Mouse (Mus musculus): ENCODE results near the gene Hip1. TPM values are rescaled to one million over a fixed set of nuclear protein-coding genes. Genes with fewer than 3 reads are reported as not detected.

The Hip1 gene
- polyA plus RNA-seq, 1 experiment from 2014 or later, result 38.2 TPM

DNA sequence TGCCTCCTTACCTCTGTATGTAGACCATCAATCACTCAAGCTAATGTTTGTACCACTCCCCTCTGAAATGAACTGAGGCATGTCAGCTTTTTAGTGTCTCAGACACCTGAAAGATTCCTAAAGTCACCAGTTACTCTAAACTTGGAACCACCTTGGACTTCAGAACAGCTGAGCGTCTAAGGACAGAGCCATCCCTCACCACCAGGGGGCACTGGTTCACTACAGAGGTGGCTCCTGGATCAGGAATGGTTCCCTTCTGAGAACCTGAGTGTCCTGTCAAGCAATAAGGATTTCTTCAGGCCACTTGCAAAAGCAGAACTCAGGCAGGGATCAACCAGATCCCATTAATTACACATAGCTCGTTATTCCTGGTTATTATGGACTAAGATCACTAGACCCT lies 144.7 kb downstream of the Hip1 start:
- WGBS, result 8% methylated on average over 2 of the region's 2 CpGs
- Histone ChIP-seq H3K4me1 (peaks cover 5% of the 10 kb centered on the region; the same call in 1 of the 2 replicates), H3K27ac (no peak overlapping the region), H3K4me2 (no peak overlapping the region), H3K4me3 (no peak overlapping the region), H3K27me3 (replicated peaks) (0 out of 2 replicates have a peak, but pooled peaks cover 3% of the 10 kb centered on the region), H3K36me3 (replicated peaks) (no peaks in the 10 kb centered on the region), H3K9me3 (no peaks in the 10 kb centered on the region), H3K9ac (no peak overlapping the region)
- ATAC-seq (replicated peaks), result no peak

- WGBS, result 72% methylated on average over 6 of the region's 6 CpGs
- no peak overlapping the region for H3K9ac ChIP-seq
- ATAC-seq (replicated peaks), result no peak
These were observed 145.5 kb downstream of the Hip1 start for GRCm38 (mm10) chr5:135399382-135399781.

DNA sequence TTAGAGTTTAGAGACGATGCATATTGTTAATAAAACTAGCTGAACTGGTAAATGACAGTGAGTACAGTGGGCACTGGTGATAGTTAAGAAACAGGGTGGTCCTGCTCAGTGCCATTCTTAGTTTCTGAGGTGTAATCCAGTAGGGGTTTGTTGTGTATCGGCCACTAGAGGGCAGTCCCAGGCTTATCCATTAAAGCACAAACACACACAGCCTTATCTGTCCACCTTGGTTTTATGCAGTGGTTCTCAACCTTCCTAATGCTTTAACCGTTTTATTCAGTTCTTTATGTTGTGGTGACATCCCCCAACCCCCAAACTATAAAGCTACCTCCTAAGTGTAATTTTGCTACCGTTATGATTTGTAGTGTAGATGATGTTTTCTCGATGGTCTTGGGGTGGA lies 149.1 kb downstream of the Hip1 start:
- H3K27ac ChIP-seq, result no peak overlapping the region
- 43% methylated on average over 5 of the region's 5 CpGs for WGBS
- no peak overlapping the region for H3K4me2 ChIP-seq
- no peak overlapping the region for H3K4me3 ChIP-seq
- no peak for ATAC-seq (replicated peaks)
- peaks cover 15% of the 10 kb centered on the region for H3K4me1 ChIP-seq
- peaks cover 11% of the 10 kb centered on the region; the same call in 1 of the 2 replicates for H3K36me3 ChIP-seq (replicated peaks)
- H3K9me3 ChIP-seq, result no peaks in the 10 kb centered on the region
- no peak overlapping the region for H3K9ac ChIP-seq
- 0 out of 2 replicates have a peak, but pooled peaks cover 3% of the 10 kb centered on the region for H3K27me3 ChIP-seq (replicated peaks)

More at GRCm38 (mm10) chr5:135399382-135399781, 145.5 kb downstream of the Hip1 start:
- peaks cover 4% of the 10 kb centered on the region for H3K4me1 ChIP-seq
- no peaks in the 10 kb centered on the region for H3K9me3 ChIP-seq
- no peak overlapping the region for H3K4me3 ChIP-seq
- H3K4me2 ChIP-seq, result no peak overlapping the region
- no peak overlapping the region for H3K27ac ChIP-seq
- no peaks in the 10 kb centered on the region for H3K36me3 ChIP-seq (replicated peaks)
- 0 out of 2 replicates have a peak, but pooled peaks cover 3% of the 10 kb centered on the region for H3K27me3 ChIP-seq (replicated peaks)

- Histone ChIP-seq H3K4me1 (peaks cover 15% of the 10 kb centered on the region), H3K4me3 (peak within 1 kb of the TSS; percentile 100), H3K9me3 (no peaks in the 10 kb centered on the region), H3K9ac (peak within 1 kb of the TSS; percentile 94), H3K4me2 (peak within 1 kb of the TSS; percentile 88), H3K27me3 (replicated peaks) (0 out of 2 replicates have a peak, but pooled peaks cover 3% of the 10 kb centered on the region), H3K27ac (peak within 1 kb of the TSS; percentile 85), H3K36me3 (replicated peaks) (peaks cover 22% of the 10 kb centered on the region; the same call in 1 of the 2 replicates)
- peak; percentile 91 for ATAC-seq (replicated peaks)
- under 1% methylated on average over 87 of the region's 110 CpGs for WGBS
These were observed 150.7 kb downstream of the Hip1 start, which contains the start of gene Pom121 for GRCm38 (mm10) chr5:135394004-135394823. Pom121 (minus strand) TSS chr5:135394546.

DNA sequence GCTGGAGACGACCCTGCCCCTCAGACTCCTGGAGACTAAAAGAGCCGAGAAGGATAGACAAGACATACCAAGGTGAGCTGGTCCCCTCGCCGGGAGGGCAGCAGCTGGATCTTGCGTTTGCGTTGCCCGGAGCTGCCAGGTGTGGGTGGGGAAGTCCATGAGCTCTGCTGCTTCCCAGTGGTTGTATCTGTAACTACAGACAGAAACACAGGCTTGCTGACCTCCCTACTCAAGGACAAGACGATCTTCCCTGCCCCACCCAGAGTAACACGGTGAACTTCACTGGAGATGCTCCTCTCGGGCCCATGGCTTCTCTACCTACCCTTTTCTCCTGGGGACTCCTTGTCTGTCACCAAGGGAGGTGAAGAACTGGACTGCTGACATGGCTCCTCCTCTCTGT lies 161.1 kb downstream of the Hip1 start:
- H3K4me1 ChIP-seq, result no peaks in the 10 kb centered on the region
- H3K4me3 ChIP-seq, result no peak overlapping the region
- H3K9me3 ChIP-seq, result no peaks in the 10 kb centered on the region
- peaks cover 83% of the 10 kb centered on the region for H3K36me3 ChIP-seq (replicated peaks)
- no peak overlapping the region for H3K9ac ChIP-seq
- WGBS, result 88% methylated on average over 10 of the region's 10 CpGs
- H3K4me2 ChIP-seq, result no peak overlapping the region
- H3K27ac ChIP-seq, result no peak overlapping the region
- no peaks in the 10 kb centered on the region for H3K27me3 ChIP-seq (replicated peaks)
- no peak for ATAC-seq (replicated peaks)

- ATAC-seq (replicated peaks), result no peak
- WGBS, result 90% methylated on average over 7 of the region's 7 CpGs
These were observed 162.2 kb downstream of the Hip1 start for GRCm38 (mm10) chr5:135382746-135383145.

DNA sequence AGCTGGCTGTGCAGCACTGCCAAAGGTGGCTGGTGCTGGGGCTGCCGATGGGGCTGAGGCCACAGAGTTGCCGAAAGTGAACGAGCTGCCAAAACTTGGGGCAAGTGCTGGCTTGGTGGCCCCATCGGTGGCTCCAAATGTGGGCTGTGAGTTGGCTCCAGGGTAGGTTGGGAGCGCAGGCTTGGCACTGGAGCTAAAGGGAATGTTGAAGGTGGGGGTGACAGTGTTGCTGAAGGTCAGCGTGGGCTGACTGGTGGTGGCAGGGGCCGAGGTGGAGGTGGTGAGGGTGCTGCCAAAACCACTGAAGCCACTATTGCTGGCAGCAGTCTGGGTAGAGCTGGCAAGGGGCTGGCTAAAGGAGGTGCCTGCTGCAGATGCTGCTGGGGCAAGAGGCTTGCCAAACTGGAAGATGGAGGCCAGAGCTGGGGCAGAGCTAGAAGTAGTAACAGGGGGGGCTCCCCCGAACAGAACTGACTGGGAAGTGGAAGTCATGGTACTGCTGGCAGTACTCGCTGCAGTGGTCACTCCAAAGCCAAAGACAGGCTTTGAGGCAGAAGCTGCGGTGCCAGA lies 163.5 kb downstream of the Hip1 start:
- H3K36me3 ChIP-seq (replicated peaks), result peaks cover 77% of the 10 kb centered on the region
- H3K4me2 ChIP-seq, result no peak overlapping the region
- no peak overlapping the region for H3K27ac ChIP-seq
- WGBS, result 94% methylated on average over 10 of the region's 10 CpGs
- H3K27me3 ChIP-seq (replicated peaks), result no peaks in the 10 kb centered on the region
- ATAC-seq (replicated peaks), result no peak
- H3K9ac ChIP-seq, result no peak overlapping the region
- H3K9me3 ChIP-seq, result no peaks in the 10 kb centered on the region
- H3K4me1 ChIP-seq, result no peaks in the 10 kb centered on the region
- H3K4me3 ChIP-seq, result no peak overlapping the region

More at GRCm38 (mm10) chr5:135382746-135383145, 162.2 kb downstream of the Hip1 start:
- H3K4me3 ChIP-seq, result no peak overlapping the region
- no peaks in the 10 kb centered on the region for H3K27me3 ChIP-seq (replicated peaks)
- peaks cover 86% of the 10 kb centered on the region for H3K36me3 ChIP-seq (replicated peaks)
- no peaks in the 10 kb centered on the region for H3K4me1 ChIP-seq
- H3K9me3 ChIP-seq, result no peaks in the 10 kb centered on the region
- no peak overlapping the region for H3K9ac ChIP-seq
- no peak overlapping the region for H3K27ac ChIP-seq
- no peak overlapping the region for H3K4me2 ChIP-seq

DNA sequence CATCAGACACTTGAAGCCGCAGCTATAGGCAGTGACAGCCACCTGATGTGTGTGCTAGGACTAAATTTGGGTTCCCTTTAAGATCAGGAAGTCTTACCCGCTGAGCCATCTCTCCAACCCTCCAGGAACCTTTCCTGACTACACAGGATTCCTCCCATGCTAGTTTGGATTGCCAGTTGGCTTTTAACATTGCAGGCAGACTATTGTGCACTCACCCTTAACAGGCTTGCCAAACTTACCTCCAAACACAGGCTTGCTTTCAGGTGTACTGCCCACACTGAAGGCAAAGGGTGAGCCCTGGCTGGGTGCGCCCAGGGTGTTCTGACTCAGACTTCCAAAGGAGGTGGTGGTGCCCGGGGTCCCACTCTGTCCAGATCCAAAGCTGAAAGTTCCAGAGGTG lies 164.2 kb downstream of the Hip1 start:
- Histone ChIP-seq H3K4me3 (no peak overlapping the region), H3K36me3 (replicated peaks) (peaks cover 82% of the 10 kb centered on the region), H3K9ac (no peak overlapping the region), H3K4me1 (no peaks in the 10 kb centered on the region), H3K4me2 (no peak overlapping the region), H3K27me3 (replicated peaks) (no peaks in the 10 kb centered on the region), H3K9me3 (no peaks in the 10 kb centered on the region), H3K27ac (no peak overlapping the region)
- WGBS, result 95% methylated on average over 4 of the region's 4 CpGs
- ATAC-seq (replicated peaks), result no peak

DNA sequence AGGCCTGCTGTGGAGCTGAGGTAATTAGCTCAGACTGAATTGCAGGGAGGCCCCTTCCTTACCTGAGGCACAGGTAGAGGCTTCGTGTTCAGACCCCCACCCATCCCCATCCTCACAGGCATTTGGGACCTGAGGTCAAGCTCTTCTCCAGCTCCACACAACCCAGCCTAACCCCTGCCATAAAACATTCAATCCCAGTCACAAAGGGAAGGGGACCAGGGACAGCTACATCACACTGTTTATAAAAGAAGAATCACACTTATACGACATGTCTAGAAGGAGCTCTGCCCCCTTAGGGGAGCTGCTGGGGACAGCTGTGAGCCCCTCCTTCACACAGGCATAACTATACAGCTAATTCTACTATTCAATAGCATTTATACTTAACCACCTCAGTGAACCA lies 168.6 kb downstream of the Hip1 start:
- H3K27ac ChIP-seq, result no peak overlapping the region
- no peaks in the 10 kb centered on the region for H3K27me3 ChIP-seq (replicated peaks)
- ATAC-seq (replicated peaks), result no peak
- peaks cover 75% of the 10 kb centered on the region for H3K36me3 ChIP-seq (replicated peaks)
- WGBS, result 54% methylated on average over 2 of the region's 2 CpGs
- no peak overlapping the region for H3K4me3 ChIP-seq
- peaks cover under 1% of the 10 kb centered on the region; the same call in 1 of the 2 replicates for H3K4me1 ChIP-seq
- H3K4me2 ChIP-seq, result no peak overlapping the region
- no peak overlapping the region for H3K9ac ChIP-seq
- no peaks in the 10 kb centered on the region for H3K9me3 ChIP-seq

DNA sequence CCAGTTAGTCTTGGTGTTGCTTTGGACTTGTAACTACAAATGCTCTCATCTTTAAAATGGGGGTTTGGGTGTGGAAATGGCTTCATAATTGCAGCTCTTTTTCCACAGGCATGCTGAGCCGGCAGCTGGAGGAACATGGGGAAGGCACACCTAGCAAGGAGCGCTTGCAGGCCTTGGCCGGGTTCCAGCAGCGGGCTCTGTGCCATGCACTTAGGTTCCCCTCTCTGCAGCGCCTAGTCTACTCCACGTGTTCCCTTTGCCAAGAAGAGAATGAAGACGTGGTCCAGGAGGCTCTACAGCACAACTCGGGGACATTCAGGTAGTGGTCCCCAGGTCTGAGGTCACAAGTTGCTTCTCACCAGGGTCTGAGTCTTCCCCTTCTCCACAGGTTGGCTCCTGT lies 169.8 kb downstream of the Hip1 start:
- Histone ChIP-seq H3K36me3 (replicated peaks) (peaks cover 65% of the 10 kb centered on the region), H3K4me2 (no peak overlapping the region), H3K9ac (no peak overlapping the region), H3K27me3 (replicated peaks) (no peaks in the 10 kb centered on the region), H3K9me3 (no peaks in the 10 kb centered on the region), H3K4me1 (peaks cover 11% of the 10 kb centered on the region), H3K4me3 (no peak overlapping the region), H3K27ac (no peak overlapping the region)
- ATAC-seq (replicated peaks), result no peak
- WGBS, result 82% methylated on average over 8 of the region's 8 CpGs

DNA sequence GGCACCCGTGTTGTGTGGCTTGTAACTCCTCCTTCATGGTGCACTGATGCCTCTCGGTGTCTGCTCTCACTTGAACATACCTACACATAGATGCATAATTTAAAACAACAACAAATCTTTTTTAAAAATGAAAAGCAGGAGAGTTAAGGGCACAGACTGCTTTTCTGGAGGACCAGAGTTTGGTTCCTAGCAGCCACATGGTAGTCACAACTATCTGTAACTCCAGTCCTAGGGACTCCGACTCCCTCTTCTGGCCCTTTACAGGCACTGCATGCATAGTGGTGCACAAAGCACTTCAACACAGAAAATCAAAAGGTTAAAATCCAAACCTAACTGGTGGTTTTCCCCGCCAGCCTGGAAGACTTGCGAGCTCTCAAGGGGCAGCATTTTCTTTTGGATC lies 171.3 kb downstream of the Hip1 start:
- Histone ChIP-seq H3K9me3 (no peaks in the 10 kb centered on the region), H3K4me3 (no peak overlapping the region), H3K9ac (no peak overlapping the region), H3K4me1 (peaks cover 18% of the 10 kb centered on the region), H3K36me3 (replicated peaks) (peaks cover 53% of the 10 kb centered on the region), H3K27ac (no peak overlapping the region), H3K4me2 (no peak overlapping the region), H3K27me3 (replicated peaks) (no peaks in the 10 kb centered on the region)
- WGBS, result 97% methylated on average over 5 of the region's 5 CpGs
- ATAC-seq (replicated peaks), result no peak

GRCm38 (mm10) chr5:135371195-135371594 lies 173.7 kb downstream of the Hip1 start:
- 98% methylated on average over 13 of the region's 13 CpGs for WGBS
- H3K4me3 ChIP-seq, result no peak overlapping the region
- H3K9ac ChIP-seq, result no peak overlapping the region
- H3K4me1 ChIP-seq, result peaks cover 18% of the 10 kb centered on the region
- no peak for ATAC-seq (replicated peaks)
- no peaks in the 10 kb centered on the region for H3K9me3 ChIP-seq
- H3K27me3 ChIP-seq (replicated peaks), result no peaks in the 10 kb centered on the region
- H3K4me2 ChIP-seq, result peak overlapping the region; percentile 86
- no peak overlapping the region for H3K27ac ChIP-seq
- H3K36me3 ChIP-seq (replicated peaks), result peaks cover 38% of the 10 kb centered on the region
